In the genomic region with DNA sequence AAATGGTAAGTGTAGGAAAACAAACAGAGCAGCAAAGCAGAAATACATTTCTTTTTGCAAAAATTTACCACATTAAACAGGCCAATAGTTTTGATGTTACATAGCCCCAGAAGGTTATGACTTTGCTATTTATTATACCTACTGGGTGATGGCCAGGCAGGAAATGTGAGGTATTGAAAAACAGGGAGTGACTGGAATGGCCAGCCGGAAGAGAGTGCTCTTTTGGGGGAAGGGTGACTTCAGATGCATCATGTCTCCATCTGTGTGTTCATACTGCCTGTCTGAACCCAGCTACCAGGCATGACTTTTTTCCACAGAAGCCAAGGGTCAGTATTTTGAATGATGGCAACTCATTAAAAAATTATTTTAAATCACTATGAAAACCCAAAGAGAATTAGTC, we compare ENCODE assay signal across 23 mouse cellular contexts.
DNase-seq lines count a peak whose midpoint lies in the region; ATAC-seq and TF ChIP-seq lines count a peak whose summit lies in the region.
"Had no signal": no experiment of that assay in that cellular context is flagged by ENCODE, and none has a peak within 500 bp of the region (broad histone marks: within the 10 kb centered on the region; RNA-seq: fewer than 3 reads in every experiment).

No protein-coding gene starts in this region.

- intact Hi-C loops in heart, adult 2 months (cut with DNase I): loop anchor here (2.0 kb wide), 1 partner anchor 15 kb away; no protein-coding TSS in a partner anchor

- H3K27me3 ChIP-seq in heart, adult 2 months (ENCODE audit: control insufficient read depth, insufficient read depth, low read length): no peaks in the 10 kb centered on the region
- no peaks in the 10 kb centered on the region for H3K27me3 ChIP-seq in heart, embryonic 11.5 days (ENCODE audit: control insufficient read depth, insufficient read depth, low read length)
- no peaks in the 10 kb centered on the region for H3K27me3 ChIP-seq in kidney, adult 2 months (replicated peaks; ENCODE audit: control insufficient read depth, insufficient read depth, low read length)
- H3K27me3 ChIP-seq in neural tube, embryonic 13.5 days: no peaks in the 10 kb centered on the region
- H3K27me3 ChIP-seq: embryonic facial prominence, embryonic 15.5 days; limb, embryonic 12.5 days; Patski had no signal

- no peak overlapping the region for H3K4me2 ChIP-seq in heart, embryonic 11.5 days
- H3K4me2 ChIP-seq in neural tube, embryonic 13.5 days: no peak overlapping the region
- H3K4me2 ChIP-seq: embryonic facial prominence, embryonic 15.5 days; forebrain, embryonic 15.5 days; limb, embryonic 12.5 days; liver, embryonic 11.5 days had no signal

- TF ChIP-seq EP300 in heart, adult 2 months (IDR thresholded peaks at IDR 0.05; ENCODE audit: insufficient read depth, low read depth, low read length): no peak

- peak in 1 of 2 experiments; percentile 22 for DNase-seq in heart, adult 2 months
- peak; percentile 33 for DNase-seq in kidney, adult 2 months
- no peak for DNase-seq in kidney, postnatal 4 days
- DNase-seq in neural tube, embryonic 10.5 days (ENCODE audit: extremely low spot score, low spot score): no peak
- DNase-seq in ovary, postnatal 10 days (ENCODE audit: low spot score): no peak
- DNase-seq: adrenal gland, postnatal 36 days; cerebellum, adult 11 months; cerebellum, adult 9-11 months; gastrocnemius, postnatal 14 days; kidney, adult 11 months; liver, postnatal 0 days; right cerebral cortex, postnatal 25 days; spleen, adult 18-20 months had no signal

- H3K36me3 ChIP-seq in heart, adult 2 months (ENCODE audit: control insufficient read depth, insufficient read depth, low read length): peaks cover 5% of the 10 kb centered on the region
- no peaks in the 10 kb centered on the region for H3K36me3 ChIP-seq in heart, embryonic 11.5 days (ENCODE audit: control insufficient read depth, insufficient read depth, low read length)
- H3K36me3 ChIP-seq in kidney, adult 2 months (ENCODE audit: control insufficient read depth, insufficient read depth, low read length): no peaks in the 10 kb centered on the region
- no peaks in the 10 kb centered on the region for H3K36me3 ChIP-seq in neural tube, embryonic 13.5 days
- H3K36me3 ChIP-seq: embryonic facial prominence, embryonic 15.5 days; forebrain, embryonic 15.5 days; limb, embryonic 12.5 days had no signal

- ATAC-seq in heart, embryonic 11.5 days (replicated peaks; ENCODE audit: insufficient number of reproducible peaks, low FRiP score, low TSS enrichment): no peak
- no peak for ATAC-seq in neural tube, embryonic 13.5 days (ENCODE audit: low read depth)
- ATAC-seq: forebrain, embryonic 15.5 days; hindbrain, postnatal 0 days; liver, postnatal 0 days; lung, postnatal 0 days; Patski had no signal

- WGBS in heart, adult 2 months: 51% methylated on average over 1 of the region's 1 CpGs
- WGBS in heart, embryonic 11.5 days (ENCODE audit: insufficient replicate concordance): 50% methylated on average over 1 of the region's 1 CpGs
- 52% methylated on average over 1 of the region's 1 CpGs for WGBS in kidney, adult 2 months
- WGBS in neural tube, embryonic 13.5 days: 53% methylated on average over 1 of the region's 1 CpGs

- no peak for TF ChIP-seq POLR2A in heart, adult 2 months (IDR thresholded peaks at IDR 0.05; ENCODE audit: insufficient read depth, low read depth, low read length)
- TF ChIP-seq POLR2A in kidney, adult 2 months (IDR thresholded peaks at IDR 0.05; ENCODE audit: low read depth, low read length): no peak

- no peaks in the 10 kb centered on the region for H3K9me3 ChIP-seq in heart, embryonic 11.5 days (replicated peaks; ENCODE audit: control insufficient read depth, low read length)
- no peaks in the 10 kb centered on the region for H3K9me3 ChIP-seq in neural tube, embryonic 13.5 days
- H3K9me3 ChIP-seq: embryonic facial prominence, embryonic 15.5 days; forebrain, embryonic 15.5 days; limb, embryonic 12.5 days had no signal

- no peak for TF ChIP-seq CTCF in heart, adult 2 months (IDR thresholded peaks at IDR 0.05)
- no peak for TF ChIP-seq CTCF in kidney, adult 2 months (conservative IDR thresholded peaks at IDR 0.05; ENCODE audit: insufficient read depth, insufficient read length, low read depth, low read length)

- H3K4me1 ChIP-seq in heart, adult 2 months (ENCODE audit: control insufficient read depth, insufficient read depth, low read length): peaks cover 12% of the 10 kb centered on the region
- no peaks in the 10 kb centered on the region for H3K4me1 ChIP-seq in heart, embryonic 11.5 days (ENCODE audit: control insufficient read depth, insufficient read depth, low read length)
- H3K4me1 ChIP-seq in kidney, adult 2 months (ENCODE audit: control insufficient read depth, insufficient read depth, low read length): no peaks in the 10 kb centered on the region
- H3K4me1 ChIP-seq in neural tube, embryonic 13.5 days (replicated peaks): peaks cover 51% of the 10 kb centered on the region

- H3K9ac ChIP-seq in heart, adult 2 months (ENCODE audit: low read depth, low read length): no peak overlapping the region
- no peak overlapping the region for H3K9ac ChIP-seq in heart, embryonic 11.5 days (ENCODE audit: low read depth, low read length)
- H3K9ac ChIP-seq in neural tube, embryonic 13.5 days: no peak overlapping the region
- H3K9ac ChIP-seq: embryonic facial prominence, embryonic 15.5 days; forebrain, embryonic 15.5 days; limb, embryonic 12.5 days; liver, postnatal 0 days had no signal

- H3K79me2 ChIP-seq in heart, adult 2 months (replicated peaks; ENCODE audit: control insufficient read depth, insufficient read depth, low read length): 0 out of 2 replicates have a peak, but pooled peaks cover 3% of the 10 kb centered on the region

- H3K4me3 ChIP-seq in heart, adult 2 months: no peak overlapping the region
- no peak overlapping the region for H3K4me3 ChIP-seq in heart, embryonic 11.5 days (ENCODE audit: low read depth, low read length)
- no peak overlapping the region for H3K4me3 ChIP-seq in kidney, adult 2 months (ENCODE audit: insufficient read depth, low read depth, low read length)
- H3K4me3 ChIP-seq in neural tube, embryonic 13.5 days: no peak overlapping the region
- H3K4me3 ChIP-seq: embryonic facial prominence, embryonic 15.5 days; forebrain, embryonic 15.5 days; limb, embryonic 12.5 days had no signal

- H3K27ac ChIP-seq in heart, adult 2 months: peak overlapping the region; percentile 77
- no peak overlapping the region for H3K27ac ChIP-seq in heart, embryonic 11.5 days (ENCODE audit: low read depth, low read length)
- H3K27ac ChIP-seq in kidney, adult 2 months (ENCODE audit: insufficient read depth, low read depth, low read length): no peak overlapping the region
- peak overlapping the region; percentile 74; the same call in 1 of the 2 replicates for H3K27ac ChIP-seq in neural tube, embryonic 13.5 days (replicated peaks)
- H3K27ac ChIP-seq: limb, embryonic 12.5 days; macrophage had no signal

Comparison
In these comparisons a context has a peak if more than half of its experiments do, and no peak if none do; other contexts are left out.
1. H3K27ac ChIP-seq: peak in heart, adult 2 months (single experiment) and neural tube, embryonic 13.5 days (single experiment); none in heart, embryonic 11.5 days (single experiment) and kidney, adult 2 months (single experiment).